In the genomic region with DNA sequence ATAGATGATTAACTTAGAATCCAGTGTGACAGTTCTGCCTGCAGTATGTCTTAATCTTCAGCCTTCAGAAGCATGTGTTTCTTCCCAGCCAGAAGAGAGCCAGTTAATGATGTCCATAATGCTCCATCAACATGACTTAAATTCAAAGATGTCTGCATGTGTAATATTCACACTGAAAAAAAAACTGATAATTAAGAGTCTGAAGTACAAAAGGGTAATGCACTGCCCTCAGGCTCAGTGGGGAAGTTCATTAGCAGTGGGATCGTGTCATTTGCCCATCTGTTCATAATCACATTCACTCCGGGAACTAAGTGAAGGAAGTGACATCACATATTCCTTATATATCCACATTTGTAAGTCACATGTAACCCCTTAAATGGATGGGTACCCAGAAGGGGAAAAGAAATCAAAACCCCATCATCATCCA, we compare ENCODE assay signal across 16 mouse cellular contexts.
DNase-seq lines count a peak whose midpoint lies in the region; ATAC-seq and TF ChIP-seq lines count a peak whose summit lies in the region.
"Had no signal": no experiment of that assay in that cellular context is flagged by ENCODE, and none has a peak within 500 bp of the region (broad histone marks: within the 10 kb centered on the region; RNA-seq: fewer than 3 reads in every experiment).

No protein-coding gene starts in this region.

- no peak overlapping the region for H3K27ac ChIP-seq in embryonic facial prominence, embryonic 11.5 days (replicated peaks; ENCODE audit: low read depth, low read length)
- H3K27ac ChIP-seq in embryonic facial prominence, embryonic 10.5 days (replicated peaks), result no peak overlapping the region
- peak overlapping the region; percentile 41 for H3K27ac ChIP-seq in hindbrain, embryonic 13.5 days
- H3K27ac ChIP-seq in midbrain, postnatal 0 days (ENCODE audit: low read depth, low read length), result no peak overlapping the region
- H3K27ac ChIP-seq: heart, adult 2 months; limb, embryonic 13.5 days; macrophage had no signal

- H3K4me1 ChIP-seq in embryonic facial prominence, embryonic 11.5 days (ENCODE audit: control insufficient read depth, insufficient read depth, low read length), result no peaks in the 10 kb centered on the region
- H3K4me1 ChIP-seq in embryonic facial prominence, embryonic 10.5 days, result no peaks in the 10 kb centered on the region
- 0 out of 2 replicates have a peak, but pooled peaks cover 5% of the 10 kb centered on the region for H3K4me1 ChIP-seq in hindbrain, embryonic 13.5 days (replicated peaks)
- no peaks in the 10 kb centered on the region for H3K4me1 ChIP-seq in midbrain, postnatal 0 days (ENCODE audit: insufficient read depth, low read length)
- H3K4me1 ChIP-seq: limb, embryonic 13.5 days had no signal

- no peak overlapping the region for H3K4me3 ChIP-seq in embryonic facial prominence, embryonic 11.5 days (ENCODE audit: low read depth, low read length)
- H3K4me3 ChIP-seq in embryonic facial prominence, embryonic 10.5 days, result no peak overlapping the region
- H3K4me3 ChIP-seq in hindbrain, embryonic 13.5 days, result no peak overlapping the region
- no peak overlapping the region for H3K4me3 ChIP-seq in midbrain, postnatal 0 days (ENCODE audit: low read depth, low read length)
- H3K4me3 ChIP-seq: heart, adult 2 months; limb, embryonic 13.5 days had no signal

- no peaks in the 10 kb centered on the region for H3K9me3 ChIP-seq in embryonic facial prominence, embryonic 11.5 days (replicated peaks; ENCODE audit: control insufficient read depth, low read length)
- H3K9me3 ChIP-seq in embryonic facial prominence, embryonic 10.5 days, result no peaks in the 10 kb centered on the region
- H3K9me3 ChIP-seq in hindbrain, embryonic 13.5 days, result no peaks in the 10 kb centered on the region
- no peaks in the 10 kb centered on the region for H3K9me3 ChIP-seq in midbrain, postnatal 0 days (ENCODE audit: low read length)
- H3K9me3 ChIP-seq: limb, embryonic 13.5 days had no signal

- 42% methylated on average over 2 of the region's 2 CpGs for WGBS in embryonic facial prominence, embryonic 11.5 days
- WGBS in embryonic facial prominence, embryonic 10.5 days, result 44% methylated on average over 2 of the region's 2 CpGs
- WGBS in hindbrain, embryonic 13.5 days, result 18% methylated on average over 2 of the region's 2 CpGs
- 32% methylated on average over 2 of the region's 2 CpGs for WGBS in midbrain, postnatal 0 days

- no peak overlapping the region for H3K9ac ChIP-seq in embryonic facial prominence, embryonic 11.5 days (replicated peaks; ENCODE audit: low read length)
- H3K9ac ChIP-seq in hindbrain, embryonic 13.5 days, result no peak overlapping the region
- H3K9ac ChIP-seq in midbrain, postnatal 0 days (replicated peaks; ENCODE audit: low read length, poor library complexity, severe bottlenecking), result no peak overlapping the region
- H3K9ac ChIP-seq: limb, embryonic 13.5 days; liver, postnatal 0 days had no signal

- no peak for ATAC-seq in embryonic facial prominence, embryonic 11.5 days (replicated peaks; ENCODE audit: insufficient number of reproducible peaks, low FRiP score, low TSS enrichment, low read depth)
- ATAC-seq in hindbrain, embryonic 13.5 days (ENCODE audit: low FRiP score), result peak; percentile 87
- peak; percentile 27; the same call in 1 of the 2 replicates for ATAC-seq in midbrain, postnatal 0 days (ENCODE audit: low FRiP score)
- ATAC-seq: intestine, embryonic 16.5 days; liver, postnatal 0 days had no signal

- H3K27me3 ChIP-seq in embryonic facial prominence, embryonic 11.5 days (ENCODE audit: control insufficient read depth, insufficient read depth, low read length), result no peaks in the 10 kb centered on the region
- H3K27me3 ChIP-seq in embryonic facial prominence, embryonic 10.5 days (replicated peaks; ENCODE audit: low read depth, poor library complexity, severe bottlenecking), result no peaks in the 10 kb centered on the region
- H3K27me3 ChIP-seq in hindbrain, embryonic 13.5 days, result no peaks in the 10 kb centered on the region
- H3K27me3 ChIP-seq in midbrain, postnatal 0 days (ENCODE audit: insufficient read depth, low read length), result no peaks in the 10 kb centered on the region
- H3K27me3 ChIP-seq: limb, embryonic 13.5 days had no signal

- H3K4me2 ChIP-seq in embryonic facial prominence, embryonic 11.5 days (ENCODE audit: low read depth, low read length), result no peak overlapping the region
- no peak overlapping the region for H3K4me2 ChIP-seq in hindbrain, embryonic 13.5 days
- no peak overlapping the region for H3K4me2 ChIP-seq in midbrain, postnatal 0 days (ENCODE audit: low read depth, low read length, poor library complexity, severe bottlenecking)
- H3K4me2 ChIP-seq: limb, embryonic 13.5 days had no signal

- no peaks in the 10 kb centered on the region for H3K36me3 ChIP-seq in embryonic facial prominence, embryonic 11.5 days (replicated peaks; ENCODE audit: control insufficient read depth, insufficient read depth, low read depth, low read length)
- H3K36me3 ChIP-seq in embryonic facial prominence, embryonic 10.5 days (replicated peaks), result no peaks in the 10 kb centered on the region
- no peaks in the 10 kb centered on the region for H3K36me3 ChIP-seq in hindbrain, embryonic 13.5 days
- H3K36me3 ChIP-seq in midbrain, postnatal 0 days (ENCODE audit: insufficient read depth, low read length), result no peaks in the 10 kb centered on the region
- H3K36me3 ChIP-seq: limb, embryonic 13.5 days had no signal

- peak; percentile 2 for DNase-seq in embryonic facial prominence, embryonic 11.5 days (ENCODE audit: low spot score)
- no peak for DNase-seq in embryonic facial prominence, embryonic 10.5 days (ENCODE audit: low spot score)
- DNase-seq in embryo, embryonic 11 days, result peak; percentile 7
- DNase-seq in midbrain, postnatal 0 days (ENCODE audit: low spot score), result peak; percentile 75
- no peak for DNase-seq in adrenal gland, adult 8-10 months
- DNase-seq in spleen, adult 18-20 months, result no peak
- DNase-seq in lung, postnatal 25 days (ENCODE audit: low spot score), result no peak
- DNase-seq: cerebellum, adult 9-10 months; heart, adult 2 months; kidney, postnatal 36 days; layer of hippocampus, postnatal 36 days; liver, postnatal 0 days had no signal

- no peak for TF ChIP-seq CTCF in midbrain, postnatal 0 days (IDR thresholded peaks at IDR 0.05)

Comparison
In these comparisons a context has a peak if more than half of its experiments do, and no peak if none do; other contexts are left out.
1. DNase-seq: peak in embryonic facial prominence, embryonic 11.5 days (single experiment), embryo, embryonic 11 days (single experiment) and midbrain, postnatal 0 days (single experiment); none in embryonic facial prominence, embryonic 10.5 days (single experiment), adrenal gland, adult 8-10 months (single experiment), spleen, adult 18-20 months (0 of 2) and lung, postnatal 25 days (single experiment).